Mouse (Mus musculus): ENCODE measurements at regions not wholly inside any gene's neighbourhood (a gene's known extent, or its start where the extent isn't known, plus 50 kb on each side); places are given as distances from the start of the nearest gene placed in this dataset.

DNA sequence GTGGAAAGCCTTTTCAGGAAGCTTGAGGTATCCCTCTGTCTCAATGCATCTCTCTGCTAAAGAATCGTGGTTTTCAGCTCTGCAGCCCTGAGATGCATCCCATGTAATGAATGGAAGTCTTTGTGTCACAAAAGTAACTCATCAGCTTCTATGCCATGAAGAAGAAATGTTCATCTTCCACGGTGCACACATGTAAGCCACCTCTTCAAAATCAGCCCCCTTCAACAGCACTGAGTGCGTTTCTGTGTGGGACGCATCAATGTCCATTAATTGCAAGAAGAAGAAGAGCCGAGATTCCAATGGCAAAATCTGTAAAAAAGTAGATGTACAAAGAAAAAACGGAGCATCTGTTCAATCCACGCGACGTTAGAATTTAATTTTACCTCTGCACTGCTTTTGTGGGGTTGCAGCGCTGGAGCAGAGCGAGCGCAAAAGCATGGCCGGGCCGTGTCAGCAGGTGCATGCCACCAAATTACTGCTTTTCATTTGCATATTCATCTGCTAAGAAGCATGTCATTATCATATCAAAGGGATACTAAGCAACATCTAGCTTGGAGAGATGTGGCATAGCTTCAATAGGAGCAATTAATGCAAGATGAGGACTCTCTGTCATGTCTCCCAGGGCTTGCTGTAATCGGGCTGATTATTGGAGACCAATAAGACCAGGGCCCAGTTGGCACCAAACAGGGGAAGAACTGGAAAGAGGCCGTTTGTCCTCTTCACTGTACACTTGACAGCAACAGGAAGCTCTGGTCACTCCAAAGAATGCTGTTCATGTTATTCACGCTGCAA, 185.0 kb upstream of the Sox2 start:
- no peak for DNase-seq (ENCODE audit: low read depth)

DNA sequence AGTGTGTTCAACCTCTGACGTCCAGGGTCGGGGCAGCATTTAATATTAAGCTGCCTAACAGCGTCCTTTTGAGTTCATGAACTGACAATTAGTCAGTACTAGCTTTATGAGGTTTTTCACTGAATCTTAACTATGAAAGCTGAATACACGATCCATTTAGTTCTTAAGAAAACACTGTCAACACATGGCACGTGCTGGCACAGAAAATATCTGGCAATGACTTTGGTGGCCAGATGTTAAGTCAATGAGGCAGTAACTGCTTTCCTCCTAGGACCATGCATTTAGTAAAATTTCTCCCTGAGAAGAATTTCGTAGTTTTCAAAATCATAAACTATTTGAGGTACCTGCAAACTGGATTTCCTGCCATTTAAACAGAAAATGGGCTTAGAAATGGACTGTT, 191.4 kb upstream of the Sox2 start:
- no peak for DNase-seq (ENCODE audit: low read depth)

DNA sequence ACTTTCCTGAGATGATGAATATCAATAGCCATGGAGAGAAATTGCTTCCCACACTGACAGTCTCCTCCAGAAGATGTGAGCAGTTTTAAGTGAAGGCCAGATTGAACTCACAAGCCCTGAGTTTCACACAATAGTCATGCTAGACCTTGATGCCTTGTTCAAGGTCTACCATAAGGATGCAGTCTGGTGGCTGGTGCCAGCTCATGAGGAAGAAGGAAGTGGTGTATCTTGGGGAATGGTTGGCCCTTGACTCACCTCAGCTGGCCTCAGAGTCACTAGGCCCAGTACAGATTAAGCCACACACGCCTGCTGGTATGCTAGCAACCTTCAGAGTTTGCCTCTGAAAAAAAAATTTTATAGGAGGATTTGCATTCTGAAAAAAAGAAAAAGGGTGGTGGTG, 192.4 kb upstream of the Sox2 start:
- no peak for DNase-seq (ENCODE audit: low read depth)

GRCm38 (mm10) chr3:34456488-34457433, 193.4 kb upstream of the Sox2 start:
- no peak for DNase-seq (ENCODE audit: low read depth)

GRCm38 (mm10) chr3:34454026-34454624, 196.1 kb upstream of the Sox2 start:
- DNase-seq (ENCODE audit: low read depth): no peak

- DNase-seq (ENCODE audit: low read depth): no peak
Observed at GRCm38 (mm10) chr3:34445354-34445753, 204.9 kb upstream of the Sox2 start.

DNA sequence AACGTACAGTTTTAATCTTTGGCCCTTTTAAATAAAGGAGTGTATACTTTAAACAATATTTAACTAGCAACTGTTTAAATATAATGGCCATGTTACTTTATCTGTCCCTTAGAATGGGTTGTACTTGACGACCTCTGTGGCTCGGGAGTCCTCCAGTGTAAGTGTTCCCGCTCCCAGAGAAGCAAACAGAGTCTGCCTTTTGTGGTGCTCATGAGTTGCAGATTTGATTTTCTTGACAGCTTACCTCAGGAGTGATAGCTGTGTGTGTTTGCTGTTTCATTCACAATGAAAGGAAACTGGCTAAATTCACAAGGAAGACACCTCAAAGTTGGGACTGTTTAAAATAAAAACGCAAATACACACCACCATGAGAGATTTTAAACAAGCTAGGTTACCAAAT, 205.4 kb upstream of the Sox2 start:
- DNase-seq (ENCODE audit: low read depth): no peak

DNA sequence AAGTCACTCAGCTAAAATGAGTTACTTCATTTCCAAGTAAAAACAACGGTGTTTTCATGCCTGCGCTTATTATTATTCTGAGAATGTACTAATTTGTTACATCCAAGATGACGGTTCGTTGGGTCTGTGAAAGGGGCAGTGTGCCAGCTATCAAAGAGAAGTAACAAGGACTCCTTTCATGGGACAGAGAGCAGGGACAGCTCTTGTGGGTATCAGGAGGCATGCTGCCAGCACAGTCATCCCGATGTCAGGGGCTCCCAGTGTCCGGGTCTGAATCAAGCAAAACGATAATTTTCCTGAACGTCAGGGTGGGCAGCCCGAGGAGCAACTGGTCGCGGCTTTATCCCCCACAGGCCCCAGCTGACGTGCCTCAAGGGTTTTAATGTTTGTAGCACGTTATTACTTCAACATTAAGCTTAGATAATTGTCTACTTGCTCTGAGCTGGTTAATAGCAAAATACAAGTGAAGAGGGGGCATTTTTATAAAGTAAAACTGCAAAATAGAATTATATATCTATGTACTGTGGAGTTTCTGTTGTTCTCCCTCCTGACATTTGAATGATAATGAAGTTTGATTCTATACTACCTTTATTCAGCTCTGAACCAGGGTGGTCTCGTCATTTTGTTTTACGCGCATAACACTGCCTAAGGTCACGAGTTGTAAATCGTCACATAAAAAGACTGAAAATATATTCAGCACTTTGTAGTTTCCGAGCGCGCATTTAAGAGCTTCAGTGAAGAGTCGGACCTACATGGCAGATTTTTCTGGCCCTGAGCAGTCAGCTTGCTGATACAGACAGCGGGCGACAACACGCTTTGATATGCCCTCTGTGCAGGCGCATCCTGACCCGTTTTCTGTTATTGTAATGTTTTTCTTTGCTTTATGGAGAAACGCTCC, 206.2 kb upstream of the Sox2 start:
- no peak for DNase-seq (ENCODE audit: low read depth)

DNA sequence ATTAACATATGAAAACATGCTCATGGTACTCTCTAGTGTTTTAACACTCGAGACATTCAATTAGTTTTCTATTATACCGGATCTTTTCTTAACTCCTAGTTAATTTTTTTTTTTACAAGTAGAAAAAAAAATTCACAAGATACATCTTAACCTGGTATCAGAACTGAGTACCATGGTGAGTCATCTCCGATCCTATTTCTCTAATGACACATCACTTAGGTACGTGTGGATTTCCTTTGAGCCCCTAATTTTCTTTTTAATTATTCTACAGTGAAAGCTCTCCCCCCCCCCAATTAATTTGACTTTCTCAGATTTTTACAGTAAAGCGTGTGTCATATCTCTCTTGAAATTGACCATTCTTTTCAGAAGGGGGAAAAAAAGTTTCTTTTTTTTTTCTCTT, 206.9 kb upstream of the Sox2 start:
- DNase-seq (ENCODE audit: low read depth): no peak

- DNase-seq (ENCODE audit: low read depth): no peak
Observed at GRCm38 (mm10) chr3:34441792-34442191, 208.4 kb upstream of the Sox2 start.

DNA sequence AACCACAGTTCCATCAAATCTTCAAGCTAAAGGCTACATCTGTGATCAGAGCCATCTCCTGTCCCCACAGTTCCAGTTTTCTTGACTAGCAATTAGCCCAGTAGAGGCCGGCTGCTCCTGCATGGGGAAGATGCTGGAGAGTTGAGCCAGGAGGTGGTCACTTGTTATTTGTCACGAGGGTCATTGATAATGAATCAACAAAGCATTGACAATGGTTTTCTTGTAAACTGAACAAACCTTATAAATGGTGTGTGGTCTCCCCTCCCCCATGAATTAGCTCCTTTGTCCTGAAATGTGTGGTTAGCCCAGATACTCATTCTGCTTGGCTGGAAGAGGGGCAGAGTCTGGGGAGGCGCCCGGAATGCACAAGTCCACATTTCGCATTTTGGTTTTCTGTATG, 208.9 kb upstream of the Sox2 start:
- no peak for DNase-seq (ENCODE audit: low read depth)

- no peak for DNase-seq (ENCODE audit: low read depth)
Observed at GRCm38 (mm10) chr3:34434901-34435300, 215.3 kb upstream of the Sox2 start.

GRCm38 (mm10) chr3:34427967-34428366, 222.2 kb upstream of the Sox2 start:
- no peak for DNase-seq (ENCODE audit: low read depth)

DNA sequence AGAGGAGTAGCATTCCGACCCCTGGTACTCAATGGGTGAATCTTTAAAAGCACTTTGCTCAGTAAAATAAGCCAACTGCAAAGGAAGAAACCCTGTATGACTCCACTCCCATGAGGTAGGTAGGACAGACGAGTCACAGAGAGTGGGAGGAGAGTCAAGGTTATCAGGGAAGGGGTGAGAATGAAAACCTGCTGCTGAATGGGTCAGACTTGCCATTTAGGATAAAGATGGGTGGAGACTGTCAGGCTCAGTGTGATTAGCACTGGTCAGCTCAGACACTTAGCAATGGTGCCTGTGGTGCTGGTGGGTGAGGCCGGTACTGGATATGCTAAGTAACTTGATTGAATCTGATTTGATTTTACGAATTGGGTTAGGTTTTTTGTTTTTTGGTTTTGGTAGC, 222.7 kb upstream of the Sox2 start:
- no peak for DNase-seq (ENCODE audit: low read depth)

DNA sequence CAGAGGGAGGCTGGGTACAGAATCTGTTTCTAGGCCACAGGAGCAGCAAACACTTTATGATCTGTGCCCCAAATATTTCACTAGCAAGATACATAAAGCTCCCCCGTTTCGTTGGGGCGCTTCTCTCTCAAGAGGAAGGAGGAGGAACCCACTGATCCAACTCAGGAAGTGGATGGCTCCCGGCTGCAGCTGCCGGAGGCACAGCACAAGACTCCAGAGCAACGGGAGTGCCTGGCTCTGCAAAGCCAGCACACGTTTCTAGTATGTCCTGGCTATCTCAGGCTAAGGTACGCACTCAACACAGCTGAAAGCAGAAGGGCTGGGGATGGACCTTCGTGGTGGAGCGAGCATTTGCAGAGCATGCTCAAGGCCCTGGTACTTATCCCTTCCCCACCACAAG, 223.2 kb upstream of the Sox2 start:
- no peak for DNase-seq (ENCODE audit: low read depth)

- DNase-seq (ENCODE audit: low read depth): no peak
Observed at GRCm38 (mm10) chr3:34411915-34412306, 238.3 kb upstream of the Sox2 start.

DNA sequence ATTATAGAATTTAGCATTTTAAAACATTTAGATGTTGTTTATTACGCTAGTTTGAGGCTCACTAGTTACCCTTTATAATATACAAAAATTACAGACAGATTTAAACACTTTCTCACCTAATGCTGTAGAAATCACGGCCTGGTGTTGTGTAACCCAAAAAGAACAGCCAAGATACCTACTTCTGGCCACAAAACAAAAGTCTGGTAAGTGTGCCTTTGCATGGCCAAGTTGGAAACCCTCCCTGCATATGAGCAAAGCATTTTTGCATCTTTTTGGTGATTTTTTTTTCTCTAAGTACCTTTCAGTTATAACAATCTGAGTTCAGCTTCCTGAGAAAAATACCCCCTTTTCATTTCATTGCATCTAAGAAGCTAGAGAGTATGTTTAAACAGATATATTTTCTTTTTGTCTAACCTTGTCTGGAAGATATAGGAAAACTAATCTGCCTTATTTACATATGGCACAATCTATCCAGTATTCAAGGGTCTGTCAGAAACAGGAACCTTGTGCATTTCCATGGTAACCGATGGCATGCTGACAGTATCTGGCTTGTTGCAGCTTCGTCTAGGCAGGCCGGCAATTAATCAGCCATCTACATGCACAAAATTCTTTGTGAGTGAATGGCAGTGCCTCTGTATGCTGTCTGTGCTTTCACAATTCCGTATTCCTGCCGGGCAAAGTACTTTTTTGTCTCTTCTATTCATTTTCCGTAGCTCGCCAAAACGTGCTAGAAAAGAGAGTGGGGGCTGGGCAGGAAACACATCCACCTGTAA, 238.9 kb upstream of the Sox2 start:
- no peak for DNase-seq (ENCODE audit: low read depth)

DNA sequence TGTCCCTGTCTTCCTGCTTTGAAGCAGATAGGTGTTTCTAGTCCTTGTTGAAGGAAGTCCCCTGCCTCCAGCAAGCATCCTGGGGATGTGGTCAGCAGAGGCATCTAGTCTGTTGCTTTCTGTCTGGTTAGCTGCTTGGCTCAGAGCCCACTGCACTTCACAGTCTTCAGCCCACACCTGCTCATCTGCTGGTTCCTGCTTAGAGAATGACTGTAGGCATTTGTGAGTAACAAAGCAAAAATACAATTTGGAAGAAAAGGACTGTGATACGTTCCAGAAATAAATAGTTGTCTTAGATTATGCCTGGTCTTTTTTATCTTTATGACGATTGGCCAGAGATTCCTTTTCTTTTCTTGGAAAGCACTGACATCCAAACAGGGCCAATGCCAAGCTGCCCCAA, 246.6 kb upstream of the Sox2 start:
- DNase-seq (ENCODE audit: low read depth): no peak

DNA sequence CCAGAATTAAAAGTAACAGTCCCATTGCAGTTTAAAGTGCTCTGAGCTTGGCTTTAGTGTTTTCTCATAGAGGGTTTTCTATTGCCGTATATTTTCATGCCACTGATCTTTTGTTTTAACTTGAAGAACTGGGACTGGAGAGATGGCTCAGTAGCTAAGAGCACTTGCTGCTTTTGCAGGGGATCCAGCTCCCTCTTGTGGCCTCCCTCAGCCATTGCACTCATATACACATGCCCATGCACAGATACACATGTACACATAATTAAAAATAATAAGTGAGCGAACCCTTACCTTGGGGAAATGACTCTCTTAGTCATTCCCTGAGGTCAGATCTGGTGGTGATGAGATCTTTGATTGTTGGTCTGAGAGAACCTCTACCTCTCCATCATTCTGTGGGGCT, 258.9 kb upstream of the Sox2 start:
- no peak for DNase-seq (ENCODE audit: low read depth)

- DNase-seq (ENCODE audit: low read depth): no peak
Observed at GRCm38 (mm10) chr3:34384965-34385505, 265.2 kb upstream of the Sox2 start.

DNA sequence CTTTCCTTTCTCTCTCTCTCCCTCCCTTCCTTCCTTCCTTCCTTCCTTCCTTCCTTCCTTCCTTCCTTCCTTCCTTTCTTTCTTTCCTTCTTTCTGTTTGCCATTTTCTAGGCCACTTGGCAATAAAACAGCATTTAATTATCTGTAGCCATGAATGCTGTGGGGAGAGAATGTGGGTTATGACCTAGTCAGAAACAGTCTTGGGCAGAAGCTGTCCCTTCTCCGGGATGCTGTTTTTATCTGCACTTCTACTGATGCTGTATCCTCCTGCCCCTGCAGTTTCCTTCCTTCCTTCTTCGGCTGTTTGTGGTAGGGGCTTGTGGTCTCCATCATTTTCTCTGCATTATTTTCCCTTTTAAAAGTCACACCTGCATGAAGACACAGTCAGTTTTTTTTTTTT, 272.3 kb upstream of the Sox2 start:
- no peak for DNase-seq (ENCODE audit: low read depth)
